Mouse (Mus musculus): Measurements from ENCODE around the gene Bcl2. TPM values are rescaled to one million over a fixed set of nuclear protein-coding genes. Genes with fewer than 3 reads are reported as not detected.

Bcl2 gene
- polyA plus RNA-seq, 1 experiment from 2014 or later: 0.97 TPM

DNA sequence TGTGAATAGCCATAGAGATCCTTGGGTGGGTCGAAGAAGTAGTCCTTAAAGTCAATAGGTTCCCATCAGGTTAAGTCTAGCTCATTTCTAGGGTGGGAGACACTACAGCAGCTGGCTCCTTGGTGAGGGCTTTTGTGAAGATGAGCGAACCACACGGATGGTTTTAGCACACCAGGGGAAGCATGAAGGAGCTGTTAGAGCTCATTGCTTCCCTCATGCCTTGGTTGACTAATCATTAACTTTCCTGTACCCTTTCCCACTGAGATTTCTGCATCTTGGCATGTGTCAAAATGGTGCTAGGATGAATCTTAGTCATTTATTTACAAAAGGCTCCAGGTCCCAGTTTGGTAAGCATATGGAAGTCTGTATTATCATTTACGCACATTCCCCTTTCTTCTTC lies 129.8 kb downstream of the Bcl2 start:
- H3K27me3 ChIP-seq (ENCODE audit: control insufficient read depth, insufficient read depth, low read depth, low read length): no peaks in the 10 kb centered on the region
- H3K9me3 ChIP-seq (replicated peaks; ENCODE audit: control insufficient read depth, low read length): no peaks in the 10 kb centered on the region
- H3K4me1 ChIP-seq (ENCODE audit: control insufficient read depth, low read depth, low read length): no peaks in the 10 kb centered on the region
- ATAC-seq (ENCODE audit: low read depth): no peak
- H3K36me3 ChIP-seq (ENCODE audit: control insufficient read depth, insufficient read depth): no peaks in the 10 kb centered on the region
- no peak overlapping the region for H3K4me2 ChIP-seq (ENCODE audit: low read depth, low read length)
- no peak overlapping the region for H3K27ac ChIP-seq (ENCODE audit: low read length)
- no peak overlapping the region for H3K4me3 ChIP-seq (ENCODE audit: low read depth, low read length)
- H3K9ac ChIP-seq (ENCODE audit: low read depth, low read length): no peak overlapping the region
- WGBS (ENCODE audit: insufficient replicate concordance): 68% methylated on average over 4 of the region's 4 CpGs

GRCm38 (mm10) chr1:106583245-106584241 lies 130.5 kb downstream of the Bcl2 start:
- Histone ChIP-seq H3K4me1 (ENCODE audit: control insufficient read depth, low read depth, low read length) (no peaks in the 10 kb centered on the region), H3K9me3 (replicated peaks; ENCODE audit: control insufficient read depth, low read length) (no peaks in the 10 kb centered on the region), H3K4me2 (ENCODE audit: low read depth, low read length) (no peak overlapping the region), H3K27ac (ENCODE audit: low read length) (no peak overlapping the region), H3K27me3 (ENCODE audit: control insufficient read depth, insufficient read depth, low read depth, low read length) (no peaks in the 10 kb centered on the region), H3K4me3 (ENCODE audit: low read depth, low read length) (no peak overlapping the region), H3K9ac (ENCODE audit: low read depth, low read length) (no peak overlapping the region), H3K36me3 (ENCODE audit: control insufficient read depth, insufficient read depth) (no peaks in the 10 kb centered on the region)
- WGBS (ENCODE audit: insufficient replicate concordance): 52% methylated on average over 14 of the region's 14 CpGs
- ATAC-seq (ENCODE audit: low read depth): no peak

DNA sequence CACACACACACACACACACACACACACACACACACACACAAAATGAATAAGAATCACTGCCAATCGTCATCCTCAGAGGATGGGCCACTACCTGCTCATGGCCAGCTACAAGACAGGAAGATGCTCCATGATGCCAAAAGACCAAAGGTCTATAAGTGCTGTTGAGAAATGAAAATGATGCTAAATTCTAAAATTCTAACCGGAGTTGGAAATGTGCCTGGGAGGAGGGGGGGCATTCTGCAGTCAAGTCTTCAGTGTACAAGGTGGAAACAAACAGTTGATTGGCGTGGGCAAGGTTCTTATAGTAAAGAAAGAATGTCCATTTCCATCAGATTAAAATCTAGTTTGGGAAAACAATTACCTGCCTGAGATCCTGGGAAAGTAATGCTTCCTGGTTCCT lies 131.3 kb downstream of the Bcl2 start:
- H3K4me1 ChIP-seq (ENCODE audit: control insufficient read depth, low read depth, low read length): no peaks in the 10 kb centered on the region
- 64% methylated on average over 3 of the region's 3 CpGs for WGBS (ENCODE audit: insufficient replicate concordance)

GRCm38 (mm10) chr1:106581812-106582211 lies 132.3 kb downstream of the Bcl2 start:
- H3K9me3 ChIP-seq (replicated peaks; ENCODE audit: control insufficient read depth, low read length): no peaks in the 10 kb centered on the region
- H3K36me3 ChIP-seq (ENCODE audit: control insufficient read depth, insufficient read depth): no peaks in the 10 kb centered on the region
- no peak overlapping the region for H3K4me3 ChIP-seq (ENCODE audit: low read depth, low read length)
- ATAC-seq (ENCODE audit: low read depth): no peak
- no peaks in the 10 kb centered on the region for H3K4me1 ChIP-seq (ENCODE audit: control insufficient read depth, low read depth, low read length)
- H3K4me2 ChIP-seq (ENCODE audit: low read depth, low read length): no peak overlapping the region
- no peak overlapping the region for H3K27ac ChIP-seq (ENCODE audit: low read length)
- WGBS (ENCODE audit: insufficient replicate concordance): 26% methylated on average over 2 of the region's 2 CpGs
- no peak overlapping the region for H3K9ac ChIP-seq (ENCODE audit: low read depth, low read length)
- no peaks in the 10 kb centered on the region for H3K27me3 ChIP-seq (ENCODE audit: control insufficient read depth, insufficient read depth, low read depth, low read length)

More for the DNA sequence above, 131.3 kb downstream of the Bcl2 start:
- no peaks in the 10 kb centered on the region for H3K36me3 ChIP-seq (ENCODE audit: control insufficient read depth, insufficient read depth)
- no peak overlapping the region for H3K4me2 ChIP-seq (ENCODE audit: low read depth, low read length)
- no peak for ATAC-seq (ENCODE audit: low read depth)
- H3K27ac ChIP-seq (ENCODE audit: low read length): no peak overlapping the region
- H3K27me3 ChIP-seq (ENCODE audit: control insufficient read depth, insufficient read depth, low read depth, low read length): no peaks in the 10 kb centered on the region
- H3K9me3 ChIP-seq (replicated peaks; ENCODE audit: control insufficient read depth, low read length): no peaks in the 10 kb centered on the region
- no peak overlapping the region for H3K9ac ChIP-seq (ENCODE audit: low read depth, low read length)
- no peak overlapping the region for H3K4me3 ChIP-seq (ENCODE audit: low read depth, low read length)

DNA sequence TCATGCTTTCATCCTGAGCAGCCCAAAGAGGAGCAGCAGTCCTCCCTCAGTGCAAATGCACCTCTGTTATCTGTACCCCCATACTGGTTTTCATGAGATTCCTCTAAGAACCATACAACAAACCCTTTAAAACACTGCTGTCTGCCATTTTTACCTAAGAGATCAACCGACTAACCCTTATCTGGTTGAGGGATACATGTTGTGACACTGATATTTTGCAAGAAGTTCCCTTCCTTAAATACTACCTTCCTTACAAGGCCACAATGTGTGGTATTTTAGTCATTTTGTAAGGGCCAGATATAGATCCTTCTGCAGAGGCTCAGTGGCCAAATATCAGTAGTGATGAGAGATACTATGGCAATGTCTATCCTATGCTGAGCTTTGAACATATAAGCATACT lies 134.3 kb downstream of the Bcl2 start:
- no peak overlapping the region for H3K4me3 ChIP-seq (ENCODE audit: low read depth, low read length)
- no peak overlapping the region for H3K27ac ChIP-seq (ENCODE audit: low read length)
- no peak overlapping the region for H3K9ac ChIP-seq (ENCODE audit: low read depth, low read length)
- H3K27me3 ChIP-seq (ENCODE audit: control insufficient read depth, insufficient read depth, low read depth, low read length): no peaks in the 10 kb centered on the region
- WGBS (ENCODE audit: insufficient replicate concordance): 20% methylated on average over 1 of the region's 1 CpGs
- ATAC-seq (ENCODE audit: low read depth): no peak
- H3K9me3 ChIP-seq (replicated peaks; ENCODE audit: control insufficient read depth, low read length): no peaks in the 10 kb centered on the region
- H3K4me1 ChIP-seq (ENCODE audit: control insufficient read depth, low read depth, low read length): no peaks in the 10 kb centered on the region
- H3K36me3 ChIP-seq (ENCODE audit: control insufficient read depth, insufficient read depth): no peaks in the 10 kb centered on the region
- H3K4me2 ChIP-seq (ENCODE audit: low read depth, low read length): no peak overlapping the region

DNA sequence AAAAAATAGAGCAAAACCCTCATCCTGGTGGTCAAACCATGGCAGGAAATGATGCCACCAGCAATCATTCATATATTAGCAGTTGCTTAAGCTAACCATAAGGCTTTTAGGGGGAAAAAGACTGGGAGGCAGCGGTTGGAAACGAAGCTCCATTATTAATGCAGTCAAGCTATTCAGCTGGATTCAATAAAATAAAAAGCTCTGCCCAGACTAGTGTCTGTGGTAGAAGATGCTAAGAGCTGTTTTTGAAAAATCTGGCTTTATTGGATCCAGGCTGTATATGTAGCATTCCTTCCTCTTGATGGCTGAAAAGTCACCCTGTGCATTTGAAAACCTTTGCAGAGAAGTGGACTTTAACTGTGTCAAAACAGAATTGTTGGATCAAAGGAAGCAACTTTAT lies 141.6 kb downstream of the Bcl2 start:
- no peak overlapping the region for H3K9ac ChIP-seq (ENCODE audit: low read depth, low read length)
- 47% methylated on average over 2 of the region's 2 CpGs for WGBS (ENCODE audit: insufficient replicate concordance)
- no peak overlapping the region for H3K4me3 ChIP-seq (ENCODE audit: low read depth, low read length)
- H3K4me2 ChIP-seq (ENCODE audit: low read depth, low read length): no peak overlapping the region
- H3K36me3 ChIP-seq (ENCODE audit: control insufficient read depth, insufficient read depth): no peaks in the 10 kb centered on the region
- no peaks in the 10 kb centered on the region for H3K9me3 ChIP-seq (replicated peaks; ENCODE audit: control insufficient read depth, low read length)
- no peak overlapping the region for H3K27ac ChIP-seq (ENCODE audit: low read length)
- H3K4me1 ChIP-seq (ENCODE audit: control insufficient read depth, low read depth, low read length): no peaks in the 10 kb centered on the region
- ATAC-seq (ENCODE audit: low read depth): no peak
- no peaks in the 10 kb centered on the region for H3K27me3 ChIP-seq (ENCODE audit: control insufficient read depth, insufficient read depth, low read depth, low read length)

- WGBS (ENCODE audit: insufficient replicate concordance): 53% methylated on average over 1 of the region's 1 CpGs
- no peak overlapping the region for H3K4me2 ChIP-seq (ENCODE audit: low read depth, low read length)
- no peaks in the 10 kb centered on the region for H3K4me1 ChIP-seq (ENCODE audit: control insufficient read depth, low read depth, low read length)
- no peak for ATAC-seq (ENCODE audit: low read depth)
- no peak overlapping the region for H3K4me3 ChIP-seq (ENCODE audit: low read depth, low read length)
- no peak overlapping the region for H3K27ac ChIP-seq (ENCODE audit: low read length)
- H3K27me3 ChIP-seq (ENCODE audit: control insufficient read depth, insufficient read depth, low read depth, low read length): no peaks in the 10 kb centered on the region
- H3K9me3 ChIP-seq (replicated peaks; ENCODE audit: control insufficient read depth, low read length): no peaks in the 10 kb centered on the region
- no peak overlapping the region for H3K9ac ChIP-seq (ENCODE audit: low read depth, low read length)
- H3K36me3 ChIP-seq (ENCODE audit: control insufficient read depth, insufficient read depth): no peaks in the 10 kb centered on the region
Measured at GRCm38 (mm10) chr1:106570870-106571269, 143.2 kb downstream of the Bcl2 start.

DNA sequence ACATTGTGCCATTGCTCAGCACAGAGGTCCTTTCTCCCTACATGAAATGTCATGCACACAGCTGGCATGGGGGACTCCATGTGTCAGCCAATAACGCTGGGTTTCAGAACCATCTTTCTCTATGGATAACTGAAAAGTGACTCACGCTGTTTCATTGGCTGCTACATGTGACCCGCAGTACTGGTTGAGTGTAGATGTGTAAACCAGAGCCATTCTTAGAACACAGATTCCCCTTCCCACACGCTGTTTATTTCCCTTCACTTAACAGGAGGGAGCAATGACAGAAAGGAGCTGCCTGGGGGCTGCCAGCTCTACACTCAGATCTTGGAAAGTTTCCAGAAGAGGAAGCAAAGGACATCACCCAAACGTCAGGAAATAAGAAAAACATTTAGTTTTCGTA lies 143.7 kb downstream of the Bcl2 start:
- Histone ChIP-seq H3K4me2 (ENCODE audit: low read depth, low read length) (no peak overlapping the region), H3K9me3 (replicated peaks; ENCODE audit: control insufficient read depth, low read length) (no peaks in the 10 kb centered on the region), H3K4me3 (ENCODE audit: low read depth, low read length) (no peak overlapping the region), H3K27me3 (ENCODE audit: control insufficient read depth, insufficient read depth, low read depth, low read length) (no peaks in the 10 kb centered on the region), H3K36me3 (ENCODE audit: control insufficient read depth, insufficient read depth) (no peaks in the 10 kb centered on the region), H3K27ac (ENCODE audit: low read length) (no peak overlapping the region), H3K4me1 (ENCODE audit: control insufficient read depth, low read depth, low read length) (no peaks in the 10 kb centered on the region), H3K9ac (ENCODE audit: low read depth, low read length) (no peak overlapping the region)
- no peak for ATAC-seq (ENCODE audit: low read depth)
- WGBS (ENCODE audit: insufficient replicate concordance): 49% methylated on average over 6 of the region's 6 CpGs

- H3K4me1 ChIP-seq (ENCODE audit: control insufficient read depth, low read depth, low read length): no peaks in the 10 kb centered on the region
- ATAC-seq (ENCODE audit: low read depth): no peak
- no peaks in the 10 kb centered on the region for H3K9me3 ChIP-seq (replicated peaks; ENCODE audit: control insufficient read depth, low read length)
- H3K9ac ChIP-seq (ENCODE audit: low read depth, low read length): no peak overlapping the region
- H3K4me3 ChIP-seq (ENCODE audit: low read depth, low read length): no peak overlapping the region
- H3K27ac ChIP-seq (ENCODE audit: low read length): no peak overlapping the region
- WGBS (ENCODE audit: insufficient replicate concordance): 74% methylated on average over 6 of the region's 6 CpGs
- no peaks in the 10 kb centered on the region for H3K36me3 ChIP-seq (ENCODE audit: control insufficient read depth, insufficient read depth)
- H3K27me3 ChIP-seq (ENCODE audit: control insufficient read depth, insufficient read depth, low read depth, low read length): no peaks in the 10 kb centered on the region
- no peak overlapping the region for H3K4me2 ChIP-seq (ENCODE audit: low read depth, low read length)
Measured at GRCm38 (mm10) chr1:106569674-106570073, 144.4 kb downstream of the Bcl2 start.
